Mouse (Mus musculus) forebrain, embryonic 10.5 days (tissue): ENCODE measurements around the gene Tcap. TPM values are rescaled to one million over a fixed set of nuclear protein-coding genes. Genes with fewer than 3 reads are reported as not detected.

Source experiments
- DNase-seq: peaks from one replicate; pipeline ENCODE4 v3.0.0-alpha.2; 2017; ENCODE audit warnings: low spot score; ENCODE audit errors: extremely low spot score
- H3K27ac ChIP-seq: fragments of 300-500 bp; sonication (generic); 2 replicates; pipeline ENCODE4 v1.5.1; 2016; ENCODE audit warnings: mild to moderate bottlenecking
- H3K27me3 ChIP-seq: fragments of 300-500 bp; sonication (generic); 2 replicates; pipeline ENCODE4 v1.6.1; 2016; ENCODE audit warnings: mild to moderate bottlenecking; ENCODE audit not compliant: poor library complexity, severe bottlenecking
- H3K36me3 ChIP-seq: fragments of 300-500 bp; sonication (generic); replicated peaks from 2 replicates; pipeline ENCODE4 v1.6.1; 2016; ENCODE audit warnings: mild to moderate bottlenecking, moderate library complexity
- H3K4me1 ChIP-seq: fragments of 300-500 bp; sonication (generic); 2 replicates; pipeline ENCODE4 v1.6.1; 2016
- H3K4me3 ChIP-seq: fragments of 300-500 bp; sonication (generic); 2 replicates; pipeline ENCODE4 v1.5.1; 2016; ENCODE audit warnings: mild to moderate bottlenecking, moderate library complexity
- H3K9me3 ChIP-seq: fragments of 300-500 bp; sonication (generic); 2 replicates; pipeline ENCODE4 v1.6.1; 2016; ENCODE audit warnings: mild to moderate bottlenecking, moderate library complexity
- WGBS: fragments of 180-500 bp; shearing (Covaris S2); methylation state at CpG from one replicate; pipeline ENCODE4 v1.1.7; 2016; 5-methylcytosine and 5-hydroxymethylcytosine counted together
- polyA plus RNA-seq: library from polyadenylated mRNA; unstranded; fragments of >200 nt; fragmentation: Nextera tagmentation; extraction: Ambion mirVana; gene quantifications from 2 replicates; pipeline ENCODE4 v1.2.1, GENCODE M21; 2016

The Tcap gene
- polyA plus RNA-seq, 1 experiment from 2014 or later = 0.15 TPM

- Histone ChIP-seq H3K9me3 (no peaks in the 10 kb centered on the region), H3K27me3 (peaks cover 100% of the 10 kb centered on the region), H3K4me3 (no peak overlapping the region), H3K4me1 (peaks cover 55% of the 10 kb centered on the region), H3K27ac (no peak overlapping the region), H3K36me3 (no peaks in the 10 kb centered on the region; the same call in 1 of the 2 replicates)
- WGBS = 75% methylated on average over 10 of the region's 10 CpGs
- DNase-seq = no peak
These were observed 4.7 kb downstream of the Tcap start for GRCm38 (mm10) chr11:98388282-98388681.

- Histone ChIP-seq H3K4me3 (no peak overlapping the region), H3K27ac (no peak overlapping the region), H3K4me1 (peaks cover 56% of the 10 kb centered on the region), H3K9me3 (no peaks in the 10 kb centered on the region), H3K27me3 (peaks cover 93% of the 10 kb centered on the region), H3K36me3 (no peaks in the 10 kb centered on the region; the same call in 1 of the 2 replicates)
- peak; percentile 50 for DNase-seq
- 24% methylated on average over 9 of the region's 9 CpGs for WGBS
These were observed 5.7 kb downstream of the Tcap start for GRCm38 (mm10) chr11:98389221-98389780.

GRCm38 (mm10) chr11:98390141-98390540, 6.5 kb downstream of the Tcap start:
- H3K9me3 ChIP-seq = no peaks in the 10 kb centered on the region
- H3K4me1 ChIP-seq = peaks cover 54% of the 10 kb centered on the region
- WGBS = 80% methylated on average over 12 of the region's 12 CpGs
- no peaks in the 10 kb centered on the region for H3K36me3 ChIP-seq
- no peak overlapping the region for H3K4me3 ChIP-seq
- H3K27ac ChIP-seq = no peak overlapping the region
- DNase-seq = no peak
- peaks cover 85% of the 10 kb centered on the region for H3K27me3 ChIP-seq

- no peak for DNase-seq
- Histone ChIP-seq H3K27me3 (peaks cover 66% of the 10 kb centered on the region), H3K4me3 (no peak overlapping the region), H3K9me3 (no peaks in the 10 kb centered on the region), H3K27ac (0 out of 2 replicates have a peak overlapping the region, but pooled peaks have one; percentile 35), H3K36me3 (no peaks in the 10 kb centered on the region), H3K4me1 (peaks cover 45% of the 10 kb centered on the region)
- 15% methylated on average over 8 of the region's 8 CpGs for WGBS
These were observed 8.4 kb downstream of the Tcap start for GRCm38 (mm10) chr11:98392034-98392433.

GRCm38 (mm10) chr11:98392645-98393044, 9.0 kb downstream of the Tcap start:
- Histone ChIP-seq H3K27ac (peak overlapping the region; percentile 35; the same call in 1 of the 2 replicates), H3K27me3 (peaks cover 60% of the 10 kb centered on the region), H3K4me3 (no peak overlapping the region), H3K9me3 (no peaks in the 10 kb centered on the region), H3K36me3 (no peaks in the 10 kb centered on the region), H3K4me1 (peaks cover 42% of the 10 kb centered on the region)
- WGBS = 47% methylated on average over 4 of the region's 4 CpGs
- no peak for DNase-seq

GRCm38 (mm10) chr11:98393317-98393716, 9.7 kb downstream of the Tcap start:
- no peaks in the 10 kb centered on the region for H3K9me3 ChIP-seq
- H3K4me1 ChIP-seq = peaks cover 38% of the 10 kb centered on the region
- no peaks in the 10 kb centered on the region for H3K36me3 ChIP-seq
- 0 out of 2 replicates have a peak overlapping the region, but pooled peaks have one; percentile 11 for H3K27ac ChIP-seq
- DNase-seq = no peak
- 75% methylated on average over 6 of the region's 6 CpGs for WGBS
- H3K4me3 ChIP-seq = no peak overlapping the region
- peaks cover 59% of the 10 kb centered on the region for H3K27me3 ChIP-seq

- no peaks in the 10 kb centered on the region for H3K9me3 ChIP-seq
- no peak overlapping the region for H3K4me3 ChIP-seq
- H3K27me3 ChIP-seq = peaks cover 49% of the 10 kb centered on the region
- DNase-seq = no peak
- peaks cover 30% of the 10 kb centered on the region for H3K4me1 ChIP-seq
- WGBS = 58% methylated on average over 6 of the region's 6 CpGs
- no peak overlapping the region for H3K27ac ChIP-seq
- no peaks in the 10 kb centered on the region for H3K36me3 ChIP-seq
These were observed 10.7 kb downstream of the Tcap start for GRCm38 (mm10) chr11:98394301-98394700.

- H3K27me3 ChIP-seq = peaks cover 41% of the 10 kb centered on the region
- no peak overlapping the region for H3K4me3 ChIP-seq
- H3K4me1 ChIP-seq = peaks cover 36% of the 10 kb centered on the region
- 68% methylated on average over 4 of the region's 4 CpGs for WGBS
- DNase-seq = no peak
- H3K27ac ChIP-seq = no peak overlapping the region
- H3K9me3 ChIP-seq = no peaks in the 10 kb centered on the region
- H3K36me3 ChIP-seq = no peaks in the 10 kb centered on the region
These were observed 11.4 kb downstream of the Tcap start for GRCm38 (mm10) chr11:98395041-98395440.

- no peak overlapping the region for H3K4me3 ChIP-seq
- H3K4me1 ChIP-seq = peaks cover 31% of the 10 kb centered on the region
- H3K9me3 ChIP-seq = no peaks in the 10 kb centered on the region
- no peak for DNase-seq
- 93% methylated on average over 7 of the region's 7 CpGs for WGBS
- peaks cover 21% of the 10 kb centered on the region for H3K27me3 ChIP-seq
- H3K36me3 ChIP-seq = no peaks in the 10 kb centered on the region
- no peak overlapping the region for H3K27ac ChIP-seq
These were observed 14.3 kb downstream of the Tcap start for GRCm38 (mm10) chr11:98397946-98398345.

GRCm38 (mm10) chr11:98400161-98400726, 16.6 kb downstream of the Tcap start, which contains the start of gene Pgap3:
Gene Pgap3, minus strand, starts transcription at chr11:98400490.
- Histone ChIP-seq H3K27ac (peak within 1 kb of the TSS; percentile 98), H3K27me3 (peaks cover 14% of the 10 kb centered on the region; the same call in 1 of the 2 replicates), H3K4me1 (peaks cover 16% of the 10 kb centered on the region), H3K9me3 (no peaks in the 10 kb centered on the region), H3K4me3 (peak within 1 kb of the TSS; percentile 84), H3K36me3 (no peaks in the 10 kb centered on the region)
- peak; percentile 91 for DNase-seq
- 2% methylated on average over 40 of the region's 40 CpGs for WGBS

- Histone ChIP-seq H3K36me3 (no peaks in the 10 kb centered on the region), H3K27me3 (peaks cover 14% of the 10 kb centered on the region; the same call in 1 of the 2 replicates), H3K4me3 (peak overlapping the region; percentile 84), H3K9me3 (no peaks in the 10 kb centered on the region), H3K4me1 (peaks cover 16% of the 10 kb centered on the region), H3K27ac (peak overlapping the region; percentile 98)
- DNase-seq = no peak
- 54% methylated on average over 3 of the region's 3 CpGs for WGBS
These were observed 17.2 kb downstream of the Tcap start for GRCm38 (mm10) chr11:98400816-98401215.

GRCm38 (mm10) chr11:98406621-98407020, 23.0 kb downstream of the Tcap start:
- DNase-seq = no peak
- Histone ChIP-seq H3K27me3 (peaks cover 38% of the 10 kb centered on the region), H3K4me1 (peaks cover 19% of the 10 kb centered on the region), H3K36me3 (no peaks in the 10 kb centered on the region), H3K4me3 (no peak overlapping the region), H3K27ac (no peak overlapping the region), H3K9me3 (no peaks in the 10 kb centered on the region)
- 72% methylated on average over 6 of the region's 6 CpGs for WGBS

GRCm38 (mm10) chr11:98408872-98409271, 25.3 kb downstream of the Tcap start:
- DNase-seq = no peak
- 51% methylated on average over 8 of the region's 8 CpGs for WGBS
- Histone ChIP-seq H3K4me3 (peak overlapping the region; percentile 30), H3K27ac (peak overlapping the region; percentile 75), H3K9me3 (no peaks in the 10 kb centered on the region), H3K4me1 (peaks cover 40% of the 10 kb centered on the region), H3K36me3 (no peaks in the 10 kb centered on the region), H3K27me3 (peaks cover 53% of the 10 kb centered on the region)
